Mouse (Mus musculus) thymus, adult 2 months (tissue): ENCODE results near the gene Hsp90ab1. TPM values are rescaled to one million over a fixed set of nuclear protein-coding genes. Genes with fewer than 3 reads are reported as not detected.

ENCODE experiments used
- DNase-seq: peaks from one replicate; pipeline ENCODE4 v3.0.0; 2021
- H3K27ac ChIP-seq: fragments of 200-500 bp; 2 replicates; pipeline ENCODE4 v1.5.1; 2012; ENCODE audit warnings: low read length, control low read depth; ENCODE audit not compliant: control insufficient read depth, insufficient read depth
- H3K27me3 ChIP-seq: fragments of 200-500 bp; 2 replicates; pipeline ENCODE4 v1.6.1; 2012; ENCODE audit warnings: mild to moderate bottlenecking, low read length, moderate library complexity, mixed read lengths; ENCODE audit not compliant: control insufficient read depth, insufficient read depth
- H3K36me3 ChIP-seq: fragments of 200-500 bp; 2 replicates; pipeline ENCODE4 v1.6.1; 2012; ENCODE audit warnings: mild to moderate bottlenecking, low read length, moderate library complexity; ENCODE audit not compliant: control insufficient read depth, insufficient read depth
- H3K4me1 ChIP-seq: fragments of 200-500 bp; replicated peaks from 2 replicates; pipeline ENCODE4 v1.6.1; 2012; ENCODE audit warnings: low read length; ENCODE audit not compliant: control insufficient read depth, insufficient read depth
- H3K4me3 ChIP-seq: fragments of 200-500 bp; 2 replicates; pipeline ENCODE4 v1.5.1; 2012; ENCODE audit warnings: mild to moderate bottlenecking, low read length, control low read depth, moderate library complexity; ENCODE audit not compliant: control insufficient read depth, insufficient read depth
- CTCF ChIP-seq: fragments of 200-500 bp; IDR thresholded peaks from 2 replicates; pipeline ENCODE4 v1.5.1; 2012; ENCODE audit warnings: mild to moderate bottlenecking, control low read depth, low read length, moderate library complexity, borderline replicate concordance; ENCODE audit not compliant: control insufficient read depth, poor library complexity, insufficient read depth; ENCODE audit errors: extremely low read depth
- POLR2A ChIP-seq: fragments of 200-500 bp; IDR thresholded peaks from 2 replicates; pipeline ENCODE4 v1.6.1; 2012; ENCODE audit warnings: mild to moderate bottlenecking, low read length, control low read depth, moderate library complexity; ENCODE audit not compliant: control insufficient read depth, poor library complexity, insufficient read depth; ENCODE audit errors: extremely low read depth
- WGBS: fragments of 180-500 bp; shearing (Covaris S2); methylation state at CpG from one replicate; pipeline ENCODE4 v1.1.7; 2018; 5-methylcytosine and 5-hydroxymethylcytosine counted together
- polyA plus RNA-seq: library from polyadenylated mRNA; depleted of rRNA; stranded (reverse); fragments of >200 nt; gene quantifications from 2 replicates; pipeline ENCODE4 v1.2.3, GENCODE M21; 2012

Gene Hsp90ab1
- polyA plus RNA-seq, 1 experiment = 455 TPM

GRCm38 (mm10) chr17:45555452-45556106 lies 17.5 kb downstream of the Hsp90ab1 start, which contains the start of gene Nfkbie:
Nfkbie (plus strand) TSS chr17:45555703.
- H3K36me3 ChIP-seq = 0 out of 2 replicates have a peak, but pooled peaks cover 10% of the 10 kb centered on the region
- H3K4me1 ChIP-seq = peaks cover 35% of the 10 kb centered on the region
- under 1% methylated on average over 43 of the region's 45 CpGs for WGBS
- peak within 1 kb of the TSS; percentile 91 for H3K27ac ChIP-seq
- H3K4me3 ChIP-seq = peak within 1 kb of the TSS; percentile 97
- peak; percentile 99 for DNase-seq
- H3K27me3 ChIP-seq = no peaks in the 10 kb centered on the region
- TF ChIP-seq POLR2A (peak; percentile 56), CTCF (0 out of 2 replicates have a peak, but pooled peaks have one; percentile 10)

DNA sequence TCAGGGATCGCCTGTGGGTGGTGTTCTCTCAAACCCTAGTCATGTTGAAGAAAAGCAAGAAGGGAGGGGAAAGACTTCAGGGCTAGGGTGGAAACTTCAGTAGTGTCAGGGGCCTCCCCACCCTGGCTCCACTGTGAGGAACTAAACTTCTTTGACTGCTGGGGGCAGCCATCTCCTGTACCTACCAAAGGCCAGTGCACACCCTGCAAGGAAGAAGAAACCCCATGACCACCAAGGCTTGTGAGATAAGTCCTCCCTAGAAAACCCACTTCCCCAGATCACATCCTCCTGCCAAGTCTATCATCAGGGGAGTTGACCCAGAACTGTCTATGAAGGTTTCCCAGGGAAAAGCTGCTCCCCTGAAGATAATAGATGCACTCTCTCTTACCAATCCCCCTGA lies 18.7 kb downstream of the Hsp90ab1 start:
- no peak for DNase-seq
- Histone ChIP-seq H3K4me1 (peaks cover 40% of the 10 kb centered on the region), H3K4me3 (no peak overlapping the region), H3K27me3 (no peaks in the 10 kb centered on the region), H3K27ac (no peak overlapping the region), H3K36me3 (0 out of 2 replicates have a peak, but pooled peaks cover 2% of the 10 kb centered on the region)
- WGBS = 35% methylated on average over 1 of the region's 1 CpGs
- TF ChIP-seq POLR2A = no peak
- TF ChIP-seq CTCF = no peak

DNA sequence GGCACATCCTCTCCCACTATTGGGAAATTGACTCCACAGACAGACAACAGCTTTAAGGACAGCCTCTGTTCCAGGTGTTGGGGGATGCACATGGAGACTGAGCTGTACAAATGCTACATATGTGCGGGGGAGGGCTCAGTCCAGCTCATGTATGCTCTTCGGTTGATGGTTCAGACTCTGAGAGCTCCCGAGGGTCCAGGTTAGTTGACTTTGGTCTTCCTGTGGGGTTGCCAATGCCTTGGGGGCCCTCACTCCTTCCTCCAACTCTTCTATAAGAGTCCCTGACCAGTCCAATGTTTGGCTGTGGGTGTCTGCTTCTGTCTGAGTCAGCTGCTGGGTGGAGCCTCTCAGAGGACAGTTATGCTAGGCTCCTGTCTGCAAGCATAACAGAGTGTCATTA lies 20.0 kb downstream of the Hsp90ab1 start:
- H3K4me1 ChIP-seq = peaks cover 32% of the 10 kb centered on the region
- TF ChIP-seq POLR2A = no peak
- TF ChIP-seq CTCF = no peak
- WGBS = 95% methylated on average over 3 of the region's 3 CpGs

GRCm38 (mm10) chr17:45551816-45552451 lies 21.1 kb downstream of the Hsp90ab1 start:
- Histone ChIP-seq H3K4me1 (peaks cover 24% of the 10 kb centered on the region), H3K36me3 (no peaks in the 10 kb centered on the region; the same call in 1 of the 2 replicates), H3K27ac (no peak overlapping the region), H3K4me3 (no peak overlapping the region), H3K27me3 (no peaks in the 10 kb centered on the region)
- peak; percentile 88 for DNase-seq
- WGBS = 12% methylated on average over 8 of the region's 8 CpGs
- TF ChIP-seq POLR2A (no peak), CTCF (peak; percentile 54; the same call in 1 of the 2 replicates)

More for the DNA sequence above, 20.0 kb downstream of the Hsp90ab1 start:
- DNase-seq = no peak
- Histone ChIP-seq H3K27ac (no peak overlapping the region), H3K27me3 (no peaks in the 10 kb centered on the region), H3K4me3 (no peak overlapping the region), H3K36me3 (no peaks in the 10 kb centered on the region)

DNA sequence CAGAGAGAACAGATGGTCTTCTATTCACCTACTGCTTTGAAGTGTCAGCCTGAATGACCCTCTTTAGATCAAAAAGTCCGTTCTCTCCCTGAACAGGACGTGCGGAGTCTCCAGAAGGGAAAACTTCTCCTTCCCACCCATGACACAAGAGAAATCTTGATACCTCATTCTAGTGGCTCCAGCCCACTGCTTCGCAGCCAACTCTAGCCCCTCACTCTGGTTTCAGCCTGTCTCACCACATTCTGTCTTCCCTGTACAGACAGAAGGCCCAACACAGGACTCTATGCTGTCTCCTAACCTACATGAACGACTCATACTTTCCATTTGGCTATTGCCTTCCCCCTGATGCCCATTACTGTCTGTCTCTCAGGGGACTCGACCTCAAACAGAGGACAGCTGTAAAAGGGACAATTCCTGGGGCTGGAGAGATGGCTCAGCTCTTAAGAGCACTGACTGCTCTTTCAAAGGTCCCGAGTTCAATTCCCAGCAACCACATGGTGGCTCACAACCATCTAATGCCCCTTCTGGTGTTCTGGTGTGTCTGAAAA lies 21.7 kb downstream of the Hsp90ab1 start:
- no peak for TF ChIP-seq CTCF
- TF ChIP-seq POLR2A = no peak
- H3K4me3 ChIP-seq = no peak overlapping the region
- H3K27ac ChIP-seq = no peak overlapping the region
- peaks cover 22% of the 10 kb centered on the region for H3K4me1 ChIP-seq
- DNase-seq = no peak
- 79% methylated on average over 7 of the region's 7 CpGs for WGBS
- H3K36me3 ChIP-seq = no peaks in the 10 kb centered on the region; the same call in 1 of the 2 replicates
- H3K27me3 ChIP-seq = no peaks in the 10 kb centered on the region

DNA sequence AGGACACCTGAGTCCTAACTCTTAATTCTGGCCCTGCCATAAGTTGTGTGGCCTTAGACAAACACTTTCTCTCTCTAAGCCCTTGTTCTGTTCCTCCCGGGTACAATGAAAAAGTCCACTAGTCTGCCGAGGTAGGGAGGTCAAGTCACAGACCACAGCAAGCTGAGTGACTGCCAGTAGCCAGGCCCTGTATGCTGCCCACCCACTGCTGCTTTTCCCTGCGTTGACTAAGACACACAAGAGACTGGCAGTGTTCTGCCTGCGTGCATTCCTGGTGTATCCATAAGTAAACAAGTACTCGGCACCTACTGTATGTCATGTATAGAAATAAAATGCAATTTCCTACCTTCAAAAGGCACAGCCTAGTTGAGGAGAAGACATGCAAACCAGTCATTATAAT lies 22.8 kb downstream of the Hsp90ab1 start:
- H3K4me3 ChIP-seq = no peak overlapping the region
- WGBS = 66% methylated on average over 5 of the region's 5 CpGs

More for the DNA sequence above, 22.8 kb downstream of the Hsp90ab1 start:
- Histone ChIP-seq H3K27ac (no peak overlapping the region), H3K27me3 (no peaks in the 10 kb centered on the region), H3K36me3 (no peaks in the 10 kb centered on the region; the same call in 1 of the 2 replicates), H3K4me1 (peaks cover 24% of the 10 kb centered on the region)
- TF ChIP-seq POLR2A (no peak), CTCF (no peak)
- no peak for DNase-seq
